Mouse (Mus musculus): Measurements from ENCODE around the gene Olfr1153.

Olfr1153 gene

GRCm38 (mm10) chr2:87894662-87895061, at the start of gene Olfr1153:
Gene Olfr1153 (plus strand): TSS chr2:87894962.
- no peak for DNase-seq (ENCODE audit: low read depth, low spot score)

GRCm38 (mm10) chr2:87855562-87855961, 39.2 kb upstream of the Olfr1153 start, which contains the start of gene Olfr1151:
Gene Olfr1151 (plus strand): TSS chr2:87855862.
- DNase-seq (ENCODE audit: low read depth, low spot score), result no peak

- DNase-seq (ENCODE audit: low read depth, low spot score), result no peak
Observed at GRCm38 (mm10) chr2:87866192-87866591, 28.6 kb upstream of the Olfr1153 start, which contains the start of gene Olfr1152. Gene Olfr1152 (plus strand): TSS chr2:87866492.

GRCm38 (mm10) chr2:87905066-87905465, 10.3 kb downstream of the Olfr1153 start, which contains the start of gene Olfr1154:
Gene Olfr1154 (minus strand): TSS chr2:87905166.
- no peak for DNase-seq (ENCODE audit: low read depth, low spot score)

GRCm38 (mm10) chr2:87945037-87945436, 50.3 kb downstream of the Olfr1153 start, which contains the start of gene Olfr1155:
Gene Olfr1155 (minus strand): TSS chr2:87945137.
- DNase-seq (ENCODE audit: low read depth, low spot score), result no peak
